Mouse (Mus musculus) spleen, adult 18-20 months (tissue): Measurements from ENCODE around the gene Plekhg4.
A peak's percentile ranks its signal among the peaks of the same experiment; 100 is the strongest.

ENCODE experiments used
- DNase-seq, 2 experiments: peaks; one replicate each; pipeline ENCODE4 v3.0.0; 2022; ENCODE audit warnings: mixed read lengths in 2 of 2

Gene Plekhg4

DNA sequence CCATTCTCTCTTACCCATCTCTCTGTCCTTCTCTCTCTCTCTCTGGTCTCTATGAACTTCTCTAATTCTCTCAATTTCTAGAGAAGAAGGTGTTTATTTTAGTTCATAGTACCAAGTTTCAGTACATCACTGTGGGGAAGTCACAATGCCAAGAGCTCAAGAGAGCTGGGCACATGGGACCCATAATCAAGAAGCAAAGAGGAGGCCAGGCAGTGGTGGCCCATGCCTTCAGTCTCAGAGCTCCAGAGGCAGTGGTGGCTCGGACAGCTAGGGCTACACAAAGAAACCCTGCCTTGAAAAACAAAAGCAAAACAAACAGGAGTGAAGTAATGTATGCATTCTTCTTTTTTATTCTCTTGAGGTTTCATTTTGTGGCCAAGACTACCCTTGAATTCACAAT is 31.4 kb downstream of the Plekhg4 start:
- no peak for DNase-seq

DNA sequence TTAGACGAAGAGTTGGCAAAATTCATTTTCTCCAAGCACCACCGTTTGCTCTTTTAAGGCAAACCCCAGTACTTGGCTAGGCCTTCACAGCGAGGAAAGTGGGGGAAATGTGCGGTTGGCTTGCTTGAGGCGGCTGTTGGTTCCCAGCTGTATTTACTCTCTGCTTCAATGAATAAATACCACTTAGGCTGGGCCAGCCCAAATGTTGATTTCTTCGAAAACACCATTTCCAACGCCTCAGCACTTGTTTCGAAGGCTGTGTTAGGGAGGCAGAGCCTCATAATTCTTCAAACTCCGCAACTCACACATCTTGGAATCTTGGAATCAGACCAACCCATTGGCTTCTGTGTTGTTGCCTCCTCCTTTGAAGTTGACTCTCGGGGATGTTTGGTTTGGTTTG is 33.3 kb downstream of the Plekhg4 start:
- no peak for DNase-seq

DNA sequence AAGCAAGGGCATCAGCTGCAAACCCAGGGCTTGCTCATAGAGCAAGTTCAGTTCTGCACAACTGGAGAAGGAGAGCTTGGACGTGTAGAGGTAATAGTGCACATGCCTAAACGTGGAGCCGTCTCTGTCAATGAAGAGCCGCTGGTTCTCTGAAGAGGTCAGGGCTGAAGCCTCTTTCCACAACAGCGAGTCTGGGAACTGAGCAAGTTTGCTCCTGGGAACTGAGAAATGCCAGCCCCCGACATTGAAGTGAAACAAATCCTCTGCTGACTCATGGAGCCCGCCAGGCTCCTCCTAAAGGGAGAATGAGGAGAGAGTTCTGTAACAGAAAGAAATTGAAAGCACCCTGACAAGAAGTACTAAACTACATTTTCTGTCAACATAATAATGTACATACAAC is 35.3 kb downstream of the Plekhg4 start:
- no peak for DNase-seq

DNA sequence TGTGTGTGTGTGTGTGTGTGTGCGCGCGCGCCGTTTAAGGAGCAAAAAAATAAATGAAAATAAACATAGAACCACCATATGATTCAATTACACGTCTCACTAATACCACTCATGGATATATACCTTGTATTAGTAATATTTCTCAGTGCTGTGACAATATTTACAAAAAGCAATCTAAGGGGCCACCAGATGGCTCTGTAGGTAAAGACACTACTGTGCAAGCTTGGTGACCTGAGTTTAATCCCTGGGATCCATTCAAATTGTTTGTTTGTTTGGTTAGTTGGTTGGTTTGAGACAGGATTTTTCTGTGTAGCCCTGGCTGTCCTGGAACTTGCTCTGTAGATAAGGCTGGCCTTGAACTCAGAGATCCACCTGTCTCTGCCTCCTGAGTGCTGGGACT is 36.9 kb downstream of the Plekhg4 start:
- DNase-seq: no peak

DNA sequence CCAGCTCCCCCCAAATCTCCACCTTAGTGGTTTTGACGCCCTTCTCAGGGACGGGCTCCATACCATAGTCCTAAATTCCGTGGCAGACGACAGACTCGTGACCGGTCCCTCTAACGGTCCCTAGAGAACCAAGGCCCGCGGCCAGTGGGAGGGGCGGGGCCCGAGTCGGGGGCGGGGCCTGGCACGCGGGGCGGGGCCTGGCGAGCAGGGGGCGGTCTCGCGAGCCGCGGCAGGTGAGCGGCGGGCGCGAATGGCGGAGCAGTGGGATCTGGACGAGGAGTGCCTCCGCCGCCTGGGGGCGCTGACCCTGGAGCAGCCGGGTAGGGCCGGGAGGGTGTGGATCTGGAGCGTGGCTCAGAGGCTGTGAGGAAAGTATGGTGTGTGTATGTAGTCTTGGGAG is 40.3 kb downstream of the Plekhg4 start, which contains the start of the genes Kctd19 and Lrrc36:
TSS of gene Kctd19 (minus strand) at position 112 of the 400 bp plus-strand sequence.
TSS of gene Lrrc36 (plus strand) at position 181 of the 400 bp plus-strand sequence.
- peak in 1 of 2 experiments; percentile 9 for DNase-seq

DNA sequence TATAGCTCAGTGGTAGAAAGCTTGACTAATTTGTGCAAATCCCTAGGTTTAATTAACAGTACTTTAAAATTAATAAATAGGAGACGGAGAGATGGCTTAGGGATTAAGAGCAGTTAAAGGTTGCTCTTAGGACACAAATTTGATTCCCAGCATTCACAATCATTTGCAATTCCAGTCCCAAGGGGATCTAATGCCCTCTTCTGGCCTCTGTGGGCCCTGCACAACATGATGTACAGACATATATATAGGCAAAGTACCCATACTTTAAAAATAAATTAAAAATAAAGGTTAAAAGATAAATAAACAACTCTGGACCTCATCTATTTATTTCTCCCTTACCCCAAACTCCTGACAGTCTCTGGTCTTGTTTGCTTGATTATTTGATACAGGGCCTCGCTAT is 45.9 kb downstream of the Plekhg4 start:
- no peak for DNase-seq

DNA sequence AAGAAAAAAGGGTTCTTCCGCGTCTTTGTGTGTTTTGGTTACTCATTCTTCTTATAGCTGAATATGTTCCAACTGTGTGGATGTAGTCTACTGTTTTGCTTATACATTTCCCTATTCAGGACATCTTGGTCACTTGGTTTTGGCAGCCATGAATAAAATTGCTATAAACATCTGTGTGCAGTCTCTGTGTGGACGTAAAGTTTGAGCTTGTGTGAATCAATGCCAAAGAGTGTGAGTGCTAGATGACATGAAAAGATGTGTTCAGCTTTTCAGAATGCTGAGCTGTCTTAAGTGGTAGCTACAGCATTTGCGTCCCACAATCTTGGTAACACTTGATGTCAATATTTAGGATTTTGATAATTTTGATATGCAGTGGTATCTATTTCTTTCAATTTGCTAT is 46.7 kb downstream of the Plekhg4 start:
- no peak for DNase-seq

DNA sequence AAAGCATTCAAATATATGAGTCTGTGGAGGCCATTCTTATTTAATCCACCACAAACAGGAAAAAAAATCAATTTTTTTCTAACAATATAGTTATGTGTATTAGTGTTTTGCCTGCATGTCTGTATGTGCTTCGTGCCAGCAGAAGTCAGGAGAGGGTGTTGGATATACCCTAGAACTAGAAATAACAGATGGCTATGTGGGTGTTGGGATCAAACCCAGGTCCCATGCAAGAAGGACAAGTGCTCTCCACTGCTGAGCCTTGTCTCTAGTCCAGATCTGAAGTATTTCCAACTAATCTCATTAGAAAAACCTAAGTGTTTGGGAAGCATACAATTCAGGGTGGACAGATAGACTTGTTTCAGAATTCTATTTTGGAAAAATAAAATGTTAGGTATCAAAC is 48.9 kb downstream of the Plekhg4 start:
- DNase-seq: no peak

DNA sequence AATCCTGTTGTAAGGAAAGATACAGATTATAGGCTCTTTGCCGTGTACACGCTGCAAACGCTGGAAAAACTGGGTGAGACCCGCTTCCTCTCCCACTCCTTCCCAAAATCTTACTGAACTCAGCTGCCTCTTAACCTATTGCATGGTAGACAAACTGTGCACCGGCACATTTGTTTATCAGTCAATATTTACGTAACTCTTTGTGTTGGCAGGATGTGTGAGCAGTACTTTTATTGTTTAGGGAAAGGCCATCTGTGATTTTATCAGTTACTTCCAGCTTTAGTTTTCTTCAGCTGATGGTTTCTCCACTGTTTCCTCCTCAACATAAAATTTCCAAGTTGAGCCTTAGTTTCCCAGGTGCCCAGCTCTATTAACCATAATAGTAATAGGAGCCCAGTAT is 53.8 kb downstream of the Plekhg4 start:
- DNase-seq: no peak

DNA sequence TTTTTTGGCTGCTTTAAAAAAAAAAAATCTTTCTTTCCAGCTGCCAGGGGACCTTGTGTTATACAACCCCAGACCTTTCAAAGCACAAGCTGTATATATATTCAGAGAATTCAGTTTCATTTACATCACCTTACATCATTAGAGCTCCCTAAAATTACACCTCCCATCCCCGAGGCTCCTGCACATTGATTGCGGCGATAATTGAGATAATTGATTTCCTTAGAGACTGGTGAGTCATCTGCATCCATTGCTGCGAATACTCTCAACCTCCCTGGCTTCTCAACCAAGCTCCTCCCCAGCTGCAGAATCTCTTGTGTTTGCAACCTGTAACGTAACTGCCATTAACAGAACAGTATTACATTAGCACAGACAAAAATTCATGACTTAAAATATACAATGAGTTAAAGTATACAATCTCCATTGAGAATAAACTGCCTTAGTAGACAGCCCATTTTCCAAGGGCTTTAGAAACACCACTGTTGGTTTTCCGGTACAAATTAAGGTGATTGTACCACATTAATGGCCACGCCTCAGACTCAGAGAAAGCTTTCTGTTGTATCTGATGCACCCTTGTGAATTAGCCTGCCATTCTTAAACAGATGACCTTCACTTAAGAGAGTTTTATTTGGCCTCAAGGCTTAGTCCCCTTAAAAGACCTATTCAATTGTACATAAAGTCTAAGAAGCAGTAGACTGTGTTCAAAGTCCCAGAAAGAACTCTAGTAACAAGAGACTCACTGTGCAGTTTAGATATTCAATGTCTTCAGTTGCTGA is 58.9 kb downstream of the Plekhg4 start:
- DNase-seq: no peak
